In genomic region chr13:100776710-100777109, GRCm38 (mm10) we compare ENCODE assay signal across 1 mouse cellular context.
A peak's percentile ranks its signal among the peaks of the same experiment; 100 is the strongest.
TF ChIP-seq lines count a peak whose summit lies in the region.

No protein-coding gene starts in this region.

TF ChIP-seq in MEL, 35 proteins besides CTCF, POLR2A, EP300 and RAD21 (continued from another document):
- TF ChIP-seq HCFC1 (IDR thresholded peaks at IDR 0.05; ENCODE audit: low read depth, low read length), result no peak
- 0 out of 2 replicates have a peak, but pooled peaks have one; percentile 18 for TF ChIP-seq MXI1 (IDR thresholded peaks at IDR 0.05; ENCODE audit: low read depth, low read length)
- no peak for TF ChIP-seq NRF1 (IDR thresholded peaks at IDR 0.05; ENCODE audit: insufficient read depth, low read depth, low read length, poor library complexity, severe bottlenecking)
- TF ChIP-seq TAL1 (IDR thresholded peaks at IDR 0.05; ENCODE audit: low read length), result peak; percentile 60; the same call in 1 of the 2 replicates
